Mouse (Mus musculus): ENCODE data around the gene Sobp.

DNA sequence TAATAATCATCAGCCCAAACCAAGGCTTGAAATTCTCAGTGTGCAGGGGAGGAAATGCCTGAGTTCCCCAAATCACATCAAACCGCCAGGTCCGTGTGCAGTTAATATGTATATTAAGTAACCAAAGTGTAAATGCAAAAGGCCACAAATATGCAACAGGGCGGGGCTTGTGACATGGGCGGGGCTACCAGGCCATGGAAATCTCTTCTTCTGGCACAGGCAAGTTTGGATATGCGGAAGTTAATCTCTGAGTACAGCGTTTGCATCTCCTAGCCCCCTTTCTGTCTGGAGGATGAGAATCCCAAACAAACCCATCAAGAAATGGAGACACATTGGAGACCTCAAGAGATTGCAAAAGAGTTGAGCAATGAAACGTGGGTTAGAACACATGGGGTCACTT lies 168.7 kb downstream of the Sobp start:
- no peak for TF ChIP-seq CTCF (IDR thresholded peaks at IDR 0.05; ENCODE audit: borderline replicate concordance, insufficient read depth, low read depth, low read length)
- no peak for TF ChIP-seq POLR2A (IDR thresholded peaks at IDR 0.05; ENCODE audit: borderline replicate concordance, insufficient read depth, low read length)

Measured in cerebellum, adult 2 months (tissue).